Mouse (Mus musculus): ENCODE data around the gene Zfp523.
A peak's percentile ranks its signal among the peaks of the same experiment; 100 is the strongest.

Zfp523 gene

DNA sequence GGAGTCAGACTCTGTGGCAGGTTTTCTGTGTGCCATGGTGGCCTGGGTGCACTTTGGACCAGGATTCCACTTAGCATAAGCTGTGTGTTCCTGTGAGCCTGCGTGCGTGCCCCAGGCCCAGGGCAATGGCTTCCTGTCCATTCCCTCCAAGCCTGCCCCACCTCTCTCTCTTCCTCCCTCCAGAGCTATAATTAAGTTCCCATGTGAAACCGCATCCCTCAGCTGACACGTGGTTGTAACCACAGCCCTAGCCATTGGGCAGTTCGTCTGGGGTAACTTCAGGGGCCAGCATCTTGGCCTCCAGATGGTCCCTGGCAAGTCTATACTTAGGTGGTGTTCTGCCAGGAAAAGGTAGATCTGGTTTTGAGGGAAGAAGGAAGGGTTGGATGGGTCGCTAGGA, 70.7 kb downstream of the Zfp523 start:
- peak; percentile 67 for DNase-seq

- no peak for DNase-seq
Observed at GRCm38 (mm10) chr17:28249062-28249461, 72.1 kb downstream of the Zfp523 start.

DNA sequence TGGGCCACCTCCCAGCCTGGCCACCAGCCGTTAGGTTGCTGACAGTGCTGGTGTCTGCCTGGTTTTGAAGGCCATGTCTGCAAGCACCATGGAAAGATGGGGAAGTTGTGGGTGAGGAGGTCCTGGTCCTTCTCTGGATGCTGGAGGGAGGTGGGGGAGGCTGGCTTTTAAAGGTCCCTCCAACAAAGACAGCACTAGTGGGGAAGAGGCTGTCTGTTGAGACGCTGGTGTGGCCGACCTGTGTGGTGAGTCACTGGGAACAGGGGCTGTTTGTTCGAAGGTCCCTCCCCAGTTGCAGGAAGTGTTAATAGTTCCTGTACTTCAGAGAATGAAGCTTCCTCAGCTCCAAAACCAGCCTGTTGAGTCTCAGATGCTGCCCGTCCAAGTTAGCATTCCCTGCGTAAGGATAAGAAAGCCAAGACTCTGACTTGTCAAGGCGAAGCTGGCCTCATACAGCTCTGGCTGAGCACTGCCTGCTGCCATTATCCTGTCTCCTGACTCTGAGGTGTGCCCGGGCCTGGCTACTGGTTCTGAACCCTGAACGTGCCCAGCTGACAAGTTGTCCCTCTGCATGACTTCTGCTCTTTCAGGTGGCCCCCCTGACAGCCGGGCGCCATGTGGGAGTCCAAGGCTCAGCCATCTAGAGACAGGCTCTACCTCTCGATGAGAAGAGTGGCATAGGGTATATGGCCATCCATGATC, 74.8 kb downstream of the Zfp523 start:
- DNase-seq: no peak

GRCm38 (mm10) chr17:28252281-28252648, 75.3 kb downstream of the Zfp523 start:
- DNase-seq: no peak

- no peak for DNase-seq
Observed at GRCm38 (mm10) chr17:28253216-28253615, 76.3 kb downstream of the Zfp523 start.

GRCm38 (mm10) chr17:28254804-28255203, 77.9 kb downstream of the Zfp523 start:
- no peak for DNase-seq

Measured in lung, postnatal 36 days (tissue).